Mouse (Mus musculus) hindbrain, embryonic 14.5 days (tissue): Measurements from ENCODE around the gene Isoc2a. TPM values are rescaled to one million over a fixed set of nuclear protein-coding genes. Genes with fewer than 3 reads are reported as not detected.
A peak's percentile ranks its signal among the peaks of the same experiment; 100 is the strongest.

ENCODE experiments used
- ATAC-seq: fragments of 200-750 bp; cut with Nextera tagmentation; 2 replicates; pipeline ENCODE4 v1.8.0; 2017; ENCODE audit warnings: moderate number of reproducible peaks, mild to moderate bottlenecking, moderate TSS enrichment, moderate library complexity; ENCODE audit not compliant: low FRiP score
- DNase-seq: peaks from one replicate; pipeline ENCODE4 v3.0.0-alpha.2; 2015; ENCODE audit warnings: low spot score
- H3K27ac ChIP-seq: fragments of 300-500 bp; sonication (generic); 2 replicates; pipeline ENCODE4 v1.5.1; 2014; ENCODE audit warnings: mild to moderate bottlenecking, moderate library complexity
- H3K27me3 ChIP-seq: fragments of 300-500 bp; sonication (generic); 2 replicates; pipeline ENCODE4 v1.6.1; 2014; ENCODE audit warnings: mild to moderate bottlenecking, low read length, mixed read lengths; ENCODE audit not compliant: control insufficient read depth, insufficient read depth
- H3K36me3 ChIP-seq: fragments of 300-500 bp; sonication (generic); replicated peaks from 2 replicates; pipeline ENCODE4 v1.6.1; 2014; ENCODE audit not compliant: control insufficient read depth, insufficient read depth
- H3K4me1 ChIP-seq: fragments of 300-500 bp; sonication (generic); replicated peaks from 2 replicates; pipeline ENCODE4 v1.6.1; 2014; ENCODE audit warnings: antibody characterized with exemption, low read length, mixed read lengths; ENCODE audit not compliant: control insufficient read depth, insufficient read depth
- H3K4me2 ChIP-seq: fragments of 300-500 bp; sonication (generic); replicated peaks from 2 replicates; pipeline ENCODE4 v1.6.1; 2014; ENCODE audit warnings: mild to moderate bottlenecking, moderate library complexity
- H3K4me3 ChIP-seq: fragments of 300-500 bp; sonication (generic); replicated peaks from 2 replicates; pipeline ENCODE4 v1.5.1; 2014; ENCODE audit warnings: mild to moderate bottlenecking, low read length
- H3K9ac ChIP-seq: fragments of 300-500 bp; sonication (generic); 2 replicates; pipeline ENCODE4 v1.6.1; 2014
- H3K9me3 ChIP-seq: fragments of 300-500 bp; sonication (generic); 2 replicates; pipeline ENCODE4 v1.6.1; 2016; ENCODE audit warnings: low read length; ENCODE audit not compliant: control insufficient read depth
- WGBS: fragments of 180-500 bp; shearing (Covaris S2); extraction: QIAGEN DNeasy Blood & Tissue Kit; methylation state at CpG from one replicate; pipeline ENCODE4 v1.1.7; 2014; 5-methylcytosine and 5-hydroxymethylcytosine counted together
- polyA plus RNA-seq: library from polyadenylated mRNA; unstranded; fragments of >200 nt; fragmentation: Nextera tagmentation; extraction: Ambion mirVana; gene quantifications from 2 replicates; pipeline ENCODE4 v1.2.1, GENCODE M21; 2014

Isoc2a gene
- polyA plus RNA-seq, 1 experiment from 2014 or later = 0.47 TPM

DNA sequence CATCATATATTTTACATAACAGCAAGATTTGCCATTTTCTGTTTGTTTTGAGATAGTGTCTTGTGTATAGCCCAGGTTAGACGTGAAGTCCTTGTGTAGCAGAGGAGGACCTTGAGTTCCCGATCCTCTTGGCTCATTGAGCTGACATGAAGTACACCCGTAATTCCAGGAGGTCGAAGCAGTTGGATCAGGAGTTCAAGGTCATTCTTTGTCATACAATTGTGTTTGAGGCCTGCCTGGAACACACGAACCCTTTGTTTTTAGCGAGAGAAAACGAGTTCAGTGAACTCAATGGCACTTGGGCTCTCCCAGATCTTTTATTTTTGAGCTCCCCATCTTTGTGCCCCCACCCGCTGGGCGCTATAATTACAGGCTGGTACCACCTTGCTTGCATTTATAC lies 25.5 kb downstream of the Isoc2a start:
- no peak overlapping the region for H3K9ac ChIP-seq
- no peak overlapping the region for H3K4me2 ChIP-seq
- no peaks in the 10 kb centered on the region for H3K27me3 ChIP-seq
- no peaks in the 10 kb centered on the region for H3K36me3 ChIP-seq
- DNase-seq (no peak), ATAC-seq (no peak)
- no peaks in the 10 kb centered on the region for H3K9me3 ChIP-seq
- H3K27ac ChIP-seq = no peak overlapping the region
- 0 out of 2 replicates have a peak, but pooled peaks cover 5% of the 10 kb centered on the region for H3K4me1 ChIP-seq
- H3K4me3 ChIP-seq = no peak overlapping the region
- WGBS = 82% methylated on average over 9 of the region's 9 CpGs

DNA sequence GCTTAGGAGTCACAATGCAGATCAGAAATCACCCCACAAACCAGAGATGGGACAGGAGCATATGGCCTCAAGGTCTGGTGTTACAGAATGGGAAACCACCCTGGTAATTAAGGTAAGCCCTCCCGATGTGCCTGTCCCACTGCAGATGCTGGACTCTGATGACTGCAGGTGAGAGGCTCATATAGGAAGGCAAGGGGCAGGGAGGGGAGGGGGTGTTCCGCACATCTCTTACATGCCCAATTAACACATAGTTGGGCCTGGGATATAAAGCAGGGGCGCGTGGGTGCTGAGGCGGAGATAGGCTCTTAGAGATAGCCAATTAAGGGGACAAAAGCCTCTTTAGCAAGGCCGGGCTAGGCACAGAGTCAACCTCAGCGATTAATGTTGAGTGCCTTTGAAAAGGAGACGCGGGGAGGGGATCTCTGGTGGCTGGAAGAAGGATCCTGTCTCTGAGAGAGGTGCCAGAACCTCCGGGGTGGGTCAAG lies 29.6 kb downstream of the Isoc2a start, which contains the start of gene Gm36210:
TSS of gene Gm36210 (minus strand) at position 51 of the 485 bp plus-strand sequence.
- ATAC-seq (no peak; the same call in 1 of the 2 replicates), DNase-seq (no peak)
- H3K4me3 ChIP-seq = no peak within 1 kb of the TSS
- H3K27me3 ChIP-seq = no peaks in the 10 kb centered on the region
- no peaks in the 10 kb centered on the region for H3K36me3 ChIP-seq
- H3K4me2 ChIP-seq = no peak within 1 kb of the TSS
- no peaks in the 10 kb centered on the region for H3K9me3 ChIP-seq
- H3K27ac ChIP-seq = no peak within 1 kb of the TSS
- no peaks in the 10 kb centered on the region for H3K4me1 ChIP-seq
- WGBS = 54% methylated on average over 10 of the region's 10 CpGs
- no peak within 1 kb of the TSS for H3K9ac ChIP-seq

- Histone ChIP-seq H3K4me2 (no peak overlapping the region; the same call in 1 of the 2 replicates), H3K9ac (no peak overlapping the region), H3K9me3 (no peaks in the 10 kb centered on the region), H3K27ac (no peak overlapping the region), H3K4me3 (peak overlapping the region; percentile 4; the same call in 1 of the 2 replicates), H3K27me3 (no peaks in the 10 kb centered on the region), H3K36me3 (no peaks in the 10 kb centered on the region), H3K4me1 (peaks cover 15% of the 10 kb centered on the region)
- DNase-seq (peak; percentile 78), ATAC-seq (no peak)
- WGBS = 33% methylated on average over 9 of the region's 9 CpGs
Observed at GRCm38 (mm10) chr7:4911561-4911960, 34.6 kb downstream of the Isoc2a start.

DNA sequence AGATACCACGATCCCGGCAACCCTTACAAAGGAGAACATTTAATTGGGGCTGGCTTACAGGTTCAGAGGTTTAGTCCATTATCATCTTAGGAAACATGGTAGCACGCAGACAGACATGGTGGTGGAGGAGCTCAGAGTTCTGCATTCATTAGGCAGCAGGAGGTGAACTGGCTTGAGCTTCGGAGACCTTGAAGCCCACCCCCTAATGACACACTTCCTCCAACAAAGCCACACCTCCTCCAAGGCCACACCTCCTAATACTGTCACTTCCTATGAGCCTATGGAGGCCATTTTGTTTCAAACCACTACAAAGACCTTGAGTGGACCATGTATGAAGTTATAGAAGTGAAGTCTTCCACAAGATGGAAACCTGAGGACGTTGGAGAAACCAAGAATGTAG lies 35.3 kb downstream of the Isoc2a start:
- 60% methylated on average over 5 of the region's 5 CpGs for WGBS
- H3K4me2 ChIP-seq = no peak overlapping the region
- H3K4me1 ChIP-seq = peaks cover 22% of the 10 kb centered on the region
- no peaks in the 10 kb centered on the region for H3K9me3 ChIP-seq
- no peaks in the 10 kb centered on the region for H3K27me3 ChIP-seq
- ATAC-seq = no peak
- no peak for DNase-seq
- H3K4me3 ChIP-seq = peak overlapping the region; percentile 4; the same call in 1 of the 2 replicates
- H3K9ac ChIP-seq = no peak overlapping the region
- no peak overlapping the region for H3K27ac ChIP-seq
- H3K36me3 ChIP-seq = no peaks in the 10 kb centered on the region

DNA sequence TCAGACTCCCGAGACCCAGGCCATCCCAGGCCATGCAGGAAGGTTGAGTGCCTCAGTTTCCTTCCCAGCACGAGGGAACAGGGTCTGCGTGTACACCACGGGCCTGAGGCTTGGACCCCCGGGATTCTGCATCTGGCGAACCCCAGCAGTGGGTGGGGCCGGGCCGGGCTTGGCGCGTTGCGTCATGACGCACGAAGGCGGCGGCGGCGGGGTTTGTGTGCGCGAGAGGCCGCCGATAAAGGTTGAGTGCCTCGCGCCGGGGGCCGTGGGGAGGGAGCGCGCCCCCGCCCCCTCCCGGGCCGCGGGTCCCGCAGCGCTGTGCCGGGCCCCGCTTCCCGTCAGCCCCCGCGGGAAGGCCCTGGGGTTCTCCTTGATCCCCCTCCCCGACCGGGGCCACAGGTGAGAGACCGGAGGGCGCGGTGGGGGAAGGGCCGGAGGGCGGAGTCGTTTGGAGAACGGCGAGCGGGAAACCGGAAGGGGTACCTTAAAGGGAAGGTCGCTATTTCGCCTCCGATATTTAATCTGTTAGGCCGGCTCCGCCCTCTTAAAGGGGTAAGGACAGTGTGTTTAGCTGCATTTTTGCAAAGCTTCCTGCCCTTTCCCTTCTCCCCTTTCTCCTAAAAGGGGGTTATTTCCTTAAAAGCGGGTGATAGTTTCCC lies 38.2 kb downstream of the Isoc2a start, which contains the start of gene Zfp628:
TSS of gene Zfp628 (plus strand) at position 211 of the 659 bp plus-strand sequence.
- under 1% methylated on average over 55 of the region's 56 CpGs for WGBS
- Histone ChIP-seq H3K27me3 (no peaks in the 10 kb centered on the region), H3K36me3 (peaks cover 20% of the 10 kb centered on the region), H3K9ac (peak within 1 kb of the TSS; percentile 71), H3K4me3 (peak within 1 kb of the TSS; percentile 57), H3K4me2 (peak within 1 kb of the TSS; percentile 71), H3K9me3 (no peaks in the 10 kb centered on the region), H3K27ac (peak within 1 kb of the TSS; percentile 98), H3K4me1 (peaks cover 22% of the 10 kb centered on the region)
- DNase-seq = peak; percentile 99
- ATAC-seq = peak; percentile 89

DNA sequence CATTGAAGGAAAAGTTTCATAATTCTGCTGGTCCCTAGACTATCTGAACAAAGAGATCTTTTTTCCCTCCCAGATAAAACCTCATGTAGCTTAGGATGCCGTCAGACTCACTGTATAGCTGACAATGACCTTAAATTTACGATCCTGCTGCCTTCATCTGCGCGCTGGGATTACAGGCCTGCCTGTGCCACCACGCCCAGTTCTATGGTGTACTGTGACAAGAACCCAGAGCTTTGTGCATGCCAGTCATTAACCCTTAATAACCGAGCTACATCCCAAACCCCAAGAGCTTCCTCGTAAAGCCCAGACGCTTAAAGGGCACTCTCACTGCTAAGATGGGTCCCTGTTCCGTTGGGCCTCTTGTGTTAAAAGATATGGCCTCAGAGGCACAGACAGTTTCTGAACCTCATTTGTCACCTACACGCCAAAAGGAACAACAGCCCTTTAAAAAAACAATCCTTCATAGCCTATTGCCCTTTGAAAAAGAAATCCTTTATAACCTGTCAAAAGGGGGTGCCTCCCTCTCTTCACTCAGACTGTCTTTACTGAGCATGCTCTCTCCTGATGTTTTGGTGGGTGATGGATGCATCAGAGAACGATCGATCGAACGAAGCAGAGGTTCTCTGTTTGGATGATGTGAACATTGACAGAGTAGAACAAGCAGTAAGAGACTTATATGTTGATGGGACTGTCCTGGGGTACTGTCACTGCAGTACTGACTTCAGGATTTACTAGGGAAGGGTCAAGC lies 38.9 kb downstream of the Isoc2a start:
- 13% methylated on average over 14 of the region's 14 CpGs for WGBS
- peak overlapping the region; percentile 71 for H3K4me2 ChIP-seq

GRCm38 (mm10) chr7:4917494-4917893 lies 40.5 kb downstream of the Isoc2a start:
- peak overlapping the region; percentile 98; the same call in 1 of the 2 replicates for H3K27ac ChIP-seq
- DNase-seq (no peak), ATAC-seq (no peak)
- H3K4me1 ChIP-seq = peaks cover 32% of the 10 kb centered on the region
- WGBS = 87% methylated on average over 2 of the region's 2 CpGs
- H3K4me2 ChIP-seq = no peak overlapping the region
- no peaks in the 10 kb centered on the region for H3K9me3 ChIP-seq
- no peak overlapping the region for H3K4me3 ChIP-seq
- H3K9ac ChIP-seq = no peak overlapping the region
- H3K27me3 ChIP-seq = no peaks in the 10 kb centered on the region
- H3K36me3 ChIP-seq = peaks cover 32% of the 10 kb centered on the region

More for the DNA sequence above, 38.9 kb downstream of the Isoc2a start:
- Histone ChIP-seq H3K9me3 (no peaks in the 10 kb centered on the region), H3K4me1 (peaks cover 22% of the 10 kb centered on the region), H3K9ac (peak overlapping the region; percentile 71), H3K27ac (peak overlapping the region; percentile 98), H3K36me3 (peaks cover 27% of the 10 kb centered on the region), H3K27me3 (no peaks in the 10 kb centered on the region), H3K4me3 (peak overlapping the region; percentile 57)
- DNase-seq (peak; percentile 56), ATAC-seq (peak; percentile 61)

GRCm38 (mm10) chr7:4918681-4919080 lies 41.7 kb downstream of the Isoc2a start:
- Histone ChIP-seq H3K36me3 (peaks cover 32% of the 10 kb centered on the region), H3K4me1 (peaks cover 36% of the 10 kb centered on the region), H3K4me2 (no peak overlapping the region), H3K27ac (no peak overlapping the region), H3K4me3 (no peak overlapping the region), H3K9me3 (no peaks in the 10 kb centered on the region), H3K27me3 (no peaks in the 10 kb centered on the region), H3K9ac (no peak overlapping the region)
- no peak for DNase-seq
- WGBS = 92% methylated on average over 15 of the region's 15 CpGs
- no peak for ATAC-seq

GRCm38 (mm10) chr7:4919096-4919495 lies 42.1 kb downstream of the Isoc2a start:
- 87% methylated on average over 21 of the region's 21 CpGs for WGBS

More at GRCm38 (mm10) chr7:4919096-4919495, 42.1 kb downstream of the Isoc2a start:
- Histone ChIP-seq H3K4me3 (no peak overlapping the region), H3K27me3 (no peaks in the 10 kb centered on the region), H3K27ac (no peak overlapping the region), H3K36me3 (peaks cover 32% of the 10 kb centered on the region), H3K4me1 (peaks cover 39% of the 10 kb centered on the region), H3K9me3 (no peaks in the 10 kb centered on the region), H3K4me2 (no peak overlapping the region), H3K9ac (no peak overlapping the region)
- ATAC-seq = no peak
- DNase-seq = no peak
